Mouse (Mus musculus) hindbrain, embryonic 10.5 days (tissue): ENCODE results near the gene 1700003F12Rik. TPM values are rescaled to one million over a fixed set of nuclear protein-coding genes. Genes with fewer than 3 reads are reported as not detected.
A peak's percentile ranks its signal among the peaks of the same experiment; 100 is the strongest.

Experiments
- DNase-seq: peaks from one replicate; pipeline ENCODE4 v3.0.0-alpha.2; 2017; ENCODE audit warnings: low spot score
- H3K27ac ChIP-seq: fragments of 300-500 bp; sonication (generic); 2 replicates; pipeline ENCODE4 v1.5.1; 2016; ENCODE audit warnings: mild to moderate bottlenecking, moderate library complexity
- H3K27me3 ChIP-seq: fragments of 300-500 bp; sonication (generic); 2 replicates; pipeline ENCODE4 v1.6.1; 2016; ENCODE audit warnings: mild to moderate bottlenecking; ENCODE audit not compliant: poor library complexity, insufficient read depth, severe bottlenecking
- H3K36me3 ChIP-seq: fragments of 300-500 bp; sonication (generic); 2 replicates; pipeline ENCODE4 v1.6.1; 2016; ENCODE audit warnings: mild to moderate bottlenecking, moderate library complexity
- H3K4me1 ChIP-seq: fragments of 300-500 bp; sonication (generic); replicated peaks from 2 replicates; pipeline ENCODE4 v1.6.1; 2016; ENCODE audit warnings: mild to moderate bottlenecking
- H3K4me3 ChIP-seq: fragments of 300-500 bp; sonication (generic); 2 replicates; pipeline ENCODE4 v1.5.1; 2016; ENCODE audit warnings: mild to moderate bottlenecking, moderate library complexity
- H3K9me3 ChIP-seq: fragments of 300-500 bp; sonication (generic); 2 replicates; pipeline ENCODE4 v1.6.1; 2016; ENCODE audit warnings: mild to moderate bottlenecking, moderate library complexity
- WGBS: fragments of 180-500 bp; shearing (Covaris S2); methylation state at CpG from one replicate; pipeline ENCODE4 v1.1.7; 2016; 5-methylcytosine and 5-hydroxymethylcytosine counted together
- polyA plus RNA-seq: library from polyadenylated mRNA; unstranded; fragments of >200 nt; fragmentation: Nextera tagmentation; extraction: Ambion mirVana; gene quantifications from 2 replicates; pipeline ENCODE4 v1.2.1, GENCODE M21; 2016

Gene 1700003F12Rik
- polyA plus RNA-seq, 1 experiment from 2014 or later, result 9.5 TPM

- DNase-seq, result peak; percentile 99
- peaks cover 20% of the 10 kb centered on the region for H3K36me3 ChIP-seq
- no peaks in the 10 kb centered on the region for H3K27me3 ChIP-seq
- H3K27ac ChIP-seq, result peak within 1 kb of the TSS; percentile 97
- H3K9me3 ChIP-seq, result no peaks in the 10 kb centered on the region
- WGBS, result under 1% methylated on average over 44 of the region's 44 CpGs
- peaks cover 76% of the 10 kb centered on the region for H3K4me1 ChIP-seq
- H3K4me3 ChIP-seq, result peak within 1 kb of the TSS; percentile 90
These were observed 23.0 kb downstream of the 1700003F12Rik start, which contains the start of gene E2f1 for GRCm38 (mm10) chr2:154569836-154570286. Gene E2f1, minus strand, starts transcription at chr2:154569892.

GRCm38 (mm10) chr2:154570666-154571065 lies 23.8 kb downstream of the 1700003F12Rik start:
- no peak for DNase-seq
- peak overlapping the region; percentile 90 for H3K4me3 ChIP-seq
- peaks cover 68% of the 10 kb centered on the region for H3K4me1 ChIP-seq
- H3K36me3 ChIP-seq, result peaks cover 13% of the 10 kb centered on the region
- no peaks in the 10 kb centered on the region for H3K9me3 ChIP-seq
- no peaks in the 10 kb centered on the region for H3K27me3 ChIP-seq
- H3K27ac ChIP-seq, result peak overlapping the region; percentile 97
- 77% methylated on average over 4 of the region's 4 CpGs for WGBS

GRCm38 (mm10) chr2:154571266-154571665 lies 24.4 kb downstream of the 1700003F12Rik start:
- Histone ChIP-seq H3K4me3 (no peak overlapping the region), H3K36me3 (peaks cover 7% of the 10 kb centered on the region), H3K9me3 (no peaks in the 10 kb centered on the region), H3K27me3 (no peaks in the 10 kb centered on the region), H3K27ac (peak overlapping the region; percentile 97), H3K4me1 (peaks cover 66% of the 10 kb centered on the region)
- WGBS, result 74% methylated on average over 4 of the region's 4 CpGs
- DNase-seq, result no peak

- Histone ChIP-seq H3K9me3 (no peaks in the 10 kb centered on the region), H3K4me3 (no peak overlapping the region), H3K27me3 (no peaks in the 10 kb centered on the region), H3K27ac (0 out of 2 replicates have a peak overlapping the region, but pooled peaks have one; percentile 36), H3K36me3 (peaks cover 7% of the 10 kb centered on the region; the same call in 1 of the 2 replicates), H3K4me1 (peaks cover 66% of the 10 kb centered on the region)
- no peak for DNase-seq
- 82% methylated on average over 8 of the region's 8 CpGs for WGBS
These were observed 25.1 kb downstream of the 1700003F12Rik start for GRCm38 (mm10) chr2:154571976-154572375.

- Histone ChIP-seq H3K27me3 (no peaks in the 10 kb centered on the region), H3K4me3 (no peak overlapping the region), H3K27ac (0 out of 2 replicates have a peak overlapping the region, but pooled peaks have one; percentile 29), H3K9me3 (no peaks in the 10 kb centered on the region), H3K4me1 (peaks cover 66% of the 10 kb centered on the region), H3K36me3 (peaks cover 2% of the 10 kb centered on the region; the same call in 1 of the 2 replicates)
- WGBS, result 82% methylated on average over 3 of the region's 3 CpGs
- DNase-seq, result no peak
These were observed 26.1 kb downstream of the 1700003F12Rik start for GRCm38 (mm10) chr2:154572996-154573395.

- WGBS, result 40% methylated on average over 7 of the region's 7 CpGs
- Histone ChIP-seq H3K9me3 (no peaks in the 10 kb centered on the region), H3K4me3 (no peak overlapping the region), H3K27ac (peak overlapping the region; percentile 79), H3K27me3 (no peaks in the 10 kb centered on the region), H3K4me1 (peaks cover 56% of the 10 kb centered on the region), H3K36me3 (no peaks in the 10 kb centered on the region)
- DNase-seq, result no peak
These were observed 27.4 kb downstream of the 1700003F12Rik start for GRCm38 (mm10) chr2:154574271-154574670.

GRCm38 (mm10) chr2:154576876-154577743 lies 30.2 kb downstream of the 1700003F12Rik start:
- H3K36me3 ChIP-seq, result no peaks in the 10 kb centered on the region
- peak; percentile 82 for DNase-seq
- H3K27me3 ChIP-seq, result no peaks in the 10 kb centered on the region
- no peaks in the 10 kb centered on the region for H3K9me3 ChIP-seq
- H3K4me3 ChIP-seq, result peak overlapping the region; percentile 20; the same call in 1 of the 2 replicates
- peak overlapping the region; percentile 86 for H3K27ac ChIP-seq
- 28% methylated on average over 12 of the region's 12 CpGs for WGBS
- peaks cover 39% of the 10 kb centered on the region for H3K4me1 ChIP-seq

GRCm38 (mm10) chr2:154577744-154578067 lies 30.8 kb downstream of the 1700003F12Rik start:
- no peaks in the 10 kb centered on the region for H3K9me3 ChIP-seq
- H3K4me3 ChIP-seq, result peak overlapping the region; percentile 20; the same call in 1 of the 2 replicates
- peaks cover 39% of the 10 kb centered on the region for H3K4me1 ChIP-seq
- 52% methylated on average over 6 of the region's 6 CpGs for WGBS
- peak overlapping the region; percentile 86 for H3K27ac ChIP-seq
- H3K36me3 ChIP-seq, result no peaks in the 10 kb centered on the region
- no peaks in the 10 kb centered on the region for H3K27me3 ChIP-seq
- DNase-seq, result no peak

- H3K27ac ChIP-seq, result peak overlapping the region; percentile 74
- H3K27me3 ChIP-seq, result no peaks in the 10 kb centered on the region
- H3K36me3 ChIP-seq, result no peaks in the 10 kb centered on the region
- WGBS, result 81% methylated on average over 8 of the region's 8 CpGs
- DNase-seq, result no peak
- peaks cover 50% of the 10 kb centered on the region for H3K4me1 ChIP-seq
- H3K4me3 ChIP-seq, result no peak overlapping the region
- H3K9me3 ChIP-seq, result no peaks in the 10 kb centered on the region
These were observed 33.7 kb downstream of the 1700003F12Rik start for GRCm38 (mm10) chr2:154580586-154580985.

GRCm38 (mm10) chr2:154581421-154581820 lies 34.5 kb downstream of the 1700003F12Rik start:
- 88% methylated on average over 1 of the region's 1 CpGs for WGBS
- Histone ChIP-seq H3K9me3 (no peaks in the 10 kb centered on the region), H3K4me1 (peaks cover 49% of the 10 kb centered on the region), H3K27me3 (no peaks in the 10 kb centered on the region), H3K4me3 (no peak overlapping the region), H3K36me3 (no peaks in the 10 kb centered on the region), H3K27ac (peak overlapping the region; percentile 74; the same call in 1 of the 2 replicates)
- DNase-seq, result no peak

GRCm38 (mm10) chr2:154583906-154584872 lies 37.3 kb downstream of the 1700003F12Rik start:
- peaks cover 3% of the 10 kb centered on the region; the same call in 1 of the 2 replicates for H3K36me3 ChIP-seq
- peak overlapping the region; percentile 76 for H3K27ac ChIP-seq
- H3K9me3 ChIP-seq, result no peaks in the 10 kb centered on the region
- no peaks in the 10 kb centered on the region for H3K27me3 ChIP-seq
- DNase-seq, result no peak
- 76% methylated on average over 15 of the region's 15 CpGs for WGBS
- no peak overlapping the region for H3K4me3 ChIP-seq
- H3K4me1 ChIP-seq, result peaks cover 29% of the 10 kb centered on the region

- no peaks in the 10 kb centered on the region for H3K9me3 ChIP-seq
- WGBS, result 76% methylated on average over 17 of the region's 17 CpGs
- H3K36me3 ChIP-seq, result peaks cover 3% of the 10 kb centered on the region; the same call in 1 of the 2 replicates
- no peak overlapping the region for H3K4me3 ChIP-seq
- H3K4me1 ChIP-seq, result peaks cover 29% of the 10 kb centered on the region
- no peak for DNase-seq
- H3K27ac ChIP-seq, result peak overlapping the region; percentile 76
- no peaks in the 10 kb centered on the region for H3K27me3 ChIP-seq
These were observed 38.2 kb downstream of the 1700003F12Rik start for GRCm38 (mm10) chr2:154584931-154585601.
